Mouse (Mus musculus) forebrain, postnatal 0 days (tissue): ENCODE measurements around the gene Igsf11. TPM values are rescaled to one million over a fixed set of nuclear protein-coding genes. Genes with fewer than 3 reads are reported as not detected.
A peak's percentile ranks its signal among the peaks of the same experiment; 100 is the strongest.

Experiments used
- ATAC-seq: fragments of 200-750 bp; cut with Nextera tagmentation; 2 replicates; pipeline ENCODE4 v1.8.0; 2017; ENCODE audit warnings: mild to moderate bottlenecking, moderate library complexity
- DNase-seq: peaks from one replicate; pipeline ENCODE4 v3.0.0-alpha.2; 2015
- H3K27ac ChIP-seq: fragments of 300-500 bp; sonication (generic); 2 replicates; pipeline ENCODE4 v1.5.1; 2014; ENCODE audit warnings: low read depth, mild to moderate bottlenecking, antibody characterized with exemption, low read length, moderate library complexity, mixed read lengths
- H3K27me3 ChIP-seq: fragments of 300-500 bp; sonication (generic); 2 replicates; pipeline ENCODE4 v1.6.1; 2014; ENCODE audit warnings: mild to moderate bottlenecking, low read length, mixed read lengths; ENCODE audit not compliant: insufficient read depth
- H3K36me3 ChIP-seq: fragments of 300-500 bp; sonication (generic); 2 replicates; pipeline ENCODE4 v1.6.1; 2014; ENCODE audit warnings: mild to moderate bottlenecking, moderate library complexity; ENCODE audit not compliant: insufficient read depth
- H3K4me1 ChIP-seq: fragments of 300-500 bp; sonication (generic); 2 replicates; pipeline ENCODE4 v1.6.1; 2014; ENCODE audit warnings: antibody characterized with exemption; ENCODE audit not compliant: insufficient read depth
- H3K4me2 ChIP-seq: fragments of 300-500 bp; sonication (generic); 2 replicates; pipeline ENCODE4 v1.6.1; 2014; ENCODE audit warnings: low read depth, mild to moderate bottlenecking, moderate library complexity
- H3K4me3 ChIP-seq: fragments of 300-500 bp; sonication (generic); 2 replicates; pipeline ENCODE4 v1.5.1; 2014; ENCODE audit warnings: low read depth, low read length, mixed read lengths
- H3K9ac ChIP-seq: fragments of 300-500 bp; sonication (generic); 2 replicates; pipeline ENCODE4 v1.6.1; 2014; ENCODE audit warnings: mild to moderate bottlenecking
- H3K9me3 ChIP-seq: fragments of 300-500 bp; sonication (generic); 2 replicates; pipeline ENCODE4 v1.6.1; 2016; ENCODE audit warnings: low read length
- CTCF ChIP-seq: sonication (generic); IDR thresholded peaks from 2 replicates; pipeline ENCODE4 v1.5.1; 2016; ENCODE audit warnings: antibody characterized with exemption, control low read depth, low read depth
- WGBS: fragments of 180-500 bp; shearing (Covaris S2); extraction: QIAGEN DNeasy Blood & Tissue Kit; methylation state at CpG from one replicate; pipeline ENCODE4 v1.1.7; 2014; 5-methylcytosine and 5-hydroxymethylcytosine counted together
- polyA plus RNA-seq: library from polyadenylated mRNA; unstranded; fragments of >200 nt; fragmentation: Nextera tagmentation; extraction: Ambion mirVana; gene quantifications from 2 replicates; pipeline ENCODE4 v1.2.1, GENCODE M21; 2015
- total RNA-seq: library from RNA; depleted of rRNA; stranded (reverse); fragments of >200 nt; gene quantifications from 2 replicates; pipeline ENCODE4 v1.2.3, GENCODE M21; 2014

Gene Igsf11
- total and polyA plus RNA-seq, 2 experiments from 2014 or later: 2.6 to 12.2 TPM

- no peak for ATAC-seq
- WGBS: 77% methylated on average over 1 of the region's 1 CpGs
Measured at GRCm38 (mm10) chr16:38900024-38900423, 7.6 kb downstream of the Igsf11 start.

GRCm38 (mm10) chr16:38902111-38902778 is 9.8 kb downstream of the Igsf11 start:
- Histone ChIP-seq H3K4me1 (no peaks in the 10 kb centered on the region; the same call in 1 of the 2 replicates), H3K4me2 (peak overlapping the region; percentile 89), H3K36me3 (no peaks in the 10 kb centered on the region), H3K27me3 (no peaks in the 10 kb centered on the region; the same call in 1 of the 2 replicates), H3K9me3 (no peaks in the 10 kb centered on the region), H3K27ac (peak overlapping the region; percentile 66), H3K9ac (peak overlapping the region; percentile 64), H3K4me3 (peak overlapping the region; percentile 76)
- ATAC-seq (peak; percentile 97), DNase-seq (peak; percentile 91)
- WGBS: 5% methylated on average over 58 of the region's 71 CpGs
- TF ChIP-seq CTCF: peak; percentile 98

More at GRCm38 (mm10) chr16:38900024-38900423, 7.6 kb downstream of the Igsf11 start:
- Histone ChIP-seq H3K9ac (no peak overlapping the region), H3K27me3 (no peaks in the 10 kb centered on the region; the same call in 1 of the 2 replicates), H3K27ac (no peak overlapping the region), H3K4me1 (no peaks in the 10 kb centered on the region; the same call in 1 of the 2 replicates), H3K4me3 (no peak overlapping the region), H3K4me2 (no peak overlapping the region), H3K36me3 (no peaks in the 10 kb centered on the region), H3K9me3 (no peaks in the 10 kb centered on the region)
- no peak for TF ChIP-seq CTCF
- DNase-seq: no peak

- Histone ChIP-seq H3K27ac (no peak overlapping the region), H3K36me3 (no peaks in the 10 kb centered on the region), H3K4me3 (peak overlapping the region; percentile 76), H3K4me2 (peak overlapping the region; percentile 89), H3K9ac (peak overlapping the region; percentile 64; the same call in 1 of the 2 replicates), H3K9me3 (no peaks in the 10 kb centered on the region), H3K27me3 (no peaks in the 10 kb centered on the region; the same call in 1 of the 2 replicates), H3K4me1 (no peaks in the 10 kb centered on the region; the same call in 1 of the 2 replicates)
- DNase-seq (no peak), ATAC-seq (no peak)
- 22% methylated on average over 4 of the region's 4 CpGs for WGBS
- TF ChIP-seq CTCF: no peak
Measured at GRCm38 (mm10) chr16:38903020-38903419, 10.5 kb downstream of the Igsf11 start.

GRCm38 (mm10) chr16:38904202-38904601 is 11.7 kb downstream of the Igsf11 start:
- Histone ChIP-seq H3K27me3 (no peaks in the 10 kb centered on the region; the same call in 1 of the 2 replicates), H3K9me3 (no peaks in the 10 kb centered on the region), H3K4me3 (no peak overlapping the region), H3K9ac (no peak overlapping the region), H3K27ac (no peak overlapping the region), H3K4me2 (peak overlapping the region; percentile 89), H3K4me1 (no peaks in the 10 kb centered on the region; the same call in 1 of the 2 replicates), H3K36me3 (no peaks in the 10 kb centered on the region)
- DNase-seq: no peak
- TF ChIP-seq CTCF: no peak
- ATAC-seq: no peak
- WGBS: 64% methylated on average over 9 of the region's 9 CpGs

- Histone ChIP-seq H3K27me3 (no peaks in the 10 kb centered on the region; the same call in 1 of the 2 replicates), H3K36me3 (no peaks in the 10 kb centered on the region), H3K4me3 (no peak overlapping the region), H3K9me3 (no peaks in the 10 kb centered on the region), H3K27ac (no peak overlapping the region), H3K9ac (no peak overlapping the region), H3K4me1 (no peaks in the 10 kb centered on the region; the same call in 1 of the 2 replicates), H3K4me2 (no peak overlapping the region)
- TF ChIP-seq CTCF: no peak
- 40% methylated on average over 10 of the region's 10 CpGs for WGBS
- ATAC-seq (no peak), DNase-seq (no peak)
Measured at GRCm38 (mm10) chr16:38905911-38906310, 13.4 kb downstream of the Igsf11 start.

- Histone ChIP-seq H3K4me1 (no peaks in the 10 kb centered on the region), H3K36me3 (no peaks in the 10 kb centered on the region), H3K9ac (no peak overlapping the region), H3K27me3 (no peaks in the 10 kb centered on the region), H3K4me2 (no peak overlapping the region), H3K4me3 (no peak overlapping the region), H3K27ac (no peak overlapping the region), H3K9me3 (no peaks in the 10 kb centered on the region)
- ATAC-seq (no peak), DNase-seq (no peak)
- no peak for TF ChIP-seq CTCF
- 59% methylated on average over 9 of the region's 9 CpGs for WGBS
Measured at GRCm38 (mm10) chr16:38908304-38908703, 15.8 kb downstream of the Igsf11 start.

- Histone ChIP-seq H3K36me3 (no peaks in the 10 kb centered on the region), H3K4me2 (no peak overlapping the region), H3K4me3 (no peak overlapping the region), H3K9me3 (no peaks in the 10 kb centered on the region), H3K4me1 (no peaks in the 10 kb centered on the region), H3K27me3 (no peaks in the 10 kb centered on the region), H3K9ac (no peak overlapping the region), H3K27ac (no peak overlapping the region)
- TF ChIP-seq CTCF: no peak
- DNase-seq (no peak), ATAC-seq (no peak)
- WGBS: 74% methylated on average over 12 of the region's 12 CpGs
Measured at GRCm38 (mm10) chr16:38909506-38909905, 17.0 kb downstream of the Igsf11 start.
